Mouse (Mus musculus): ENCODE results near the gene Ess2.
"Not testable (repeated sequence)": the region's sequence is repeated elsewhere in the genome, so short reads cannot be mapped to it uniquely, and the experiment has no call there.

The Ess2 gene

DNA sequence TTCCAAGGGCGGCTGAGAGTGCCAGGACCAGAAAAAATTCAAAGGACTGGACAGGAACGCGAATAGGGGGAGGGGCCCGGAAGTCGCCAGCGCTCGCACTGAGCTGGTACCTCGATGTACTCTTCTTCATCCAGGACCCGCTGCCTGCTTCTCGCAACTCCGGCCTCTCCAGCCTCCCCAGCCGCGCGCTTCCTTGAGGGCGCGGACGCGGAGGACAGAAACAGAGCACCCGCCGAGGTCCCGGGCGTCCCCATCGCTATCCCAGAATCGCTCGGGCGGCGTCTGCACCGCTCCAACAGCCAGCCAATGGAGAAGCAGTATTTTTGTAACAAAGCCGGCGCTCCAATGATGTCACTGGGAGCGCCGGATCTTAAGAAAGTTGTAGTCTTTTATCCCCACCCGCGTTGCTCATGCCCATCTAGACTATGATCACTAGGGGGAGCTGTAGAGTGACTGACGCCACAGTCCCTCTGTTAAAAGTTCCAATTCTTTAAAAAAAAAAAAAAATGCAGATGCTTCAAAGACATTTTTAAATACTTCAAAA is at the start of gene Ess2:
Gene Ess2 (minus strand): TSS at position 297 of the 544 bp plus-strand sequence.
- peak; percentile 93 for DNase-seq

DNA sequence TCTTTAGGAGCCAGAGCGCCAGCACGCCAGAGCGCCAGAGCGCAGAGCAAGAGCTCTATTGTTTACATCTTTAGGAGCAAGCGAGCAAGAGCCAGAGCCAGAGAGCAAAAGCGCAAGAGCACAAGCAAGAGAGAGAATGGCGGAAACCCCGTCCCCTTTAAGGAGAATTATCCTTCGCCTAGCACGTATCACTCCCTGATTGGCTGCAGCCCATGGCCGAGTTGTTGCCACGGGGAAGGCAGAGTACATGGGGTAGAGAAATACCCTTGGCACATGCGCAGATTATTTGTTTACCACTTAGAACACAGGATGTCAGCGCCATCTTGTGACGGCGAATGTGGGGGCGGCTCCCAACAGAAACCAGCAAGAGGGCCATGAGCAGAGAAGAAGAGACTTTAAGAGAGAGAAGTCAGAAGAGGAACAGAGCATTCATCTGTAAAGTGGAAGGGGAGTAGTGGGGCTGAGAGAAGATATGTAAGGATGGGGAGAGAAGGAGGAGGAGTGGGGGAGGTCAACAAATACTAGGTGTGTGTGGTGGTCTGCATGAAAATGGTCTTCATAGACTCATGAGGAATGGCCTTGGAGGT is 45.0 kb upstream of the Ess2 start:
- not testable (repeated sequence) for DNase-seq

DNA sequence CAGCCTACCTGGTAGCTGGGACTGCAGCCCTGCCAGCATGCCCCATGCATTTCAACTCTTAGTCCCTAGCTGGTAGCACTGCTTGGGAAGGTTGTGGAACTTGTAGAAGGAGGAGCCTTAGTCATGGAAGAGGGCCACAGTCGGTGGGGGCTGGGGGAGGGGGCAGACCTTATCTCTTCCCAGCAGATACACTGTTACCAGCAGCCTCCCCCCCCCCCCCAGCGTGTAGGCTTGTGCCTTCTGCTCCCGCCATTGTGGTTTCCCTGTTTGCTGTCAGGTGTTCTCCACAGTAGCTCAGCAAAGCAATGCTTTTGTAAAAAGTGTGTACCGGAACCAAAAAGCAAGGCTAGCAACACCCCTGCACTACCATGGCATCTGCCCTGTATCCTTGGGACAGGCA is 40.5 kb upstream of the Ess2 start:
- no peak for DNase-seq

DNA sequence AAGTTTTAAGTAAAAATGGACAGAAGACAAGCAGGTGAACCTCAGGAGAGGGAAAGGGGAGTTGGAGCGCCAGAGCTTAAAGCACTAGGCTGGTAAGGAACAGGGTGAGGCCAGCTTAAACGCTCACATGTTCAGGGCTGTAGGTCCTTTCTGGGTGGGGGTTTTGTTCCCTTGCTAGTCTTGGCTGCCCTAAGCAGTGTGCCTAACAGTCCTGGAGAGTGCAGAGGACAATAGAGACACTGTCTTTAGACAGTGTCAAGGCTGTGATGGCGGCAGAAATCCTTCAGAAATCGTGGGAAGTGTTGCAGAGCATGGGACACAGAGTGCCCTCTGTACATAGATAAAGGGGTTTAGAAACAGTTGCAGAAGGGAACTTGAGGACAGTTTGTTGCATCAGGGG is 38.9 kb upstream of the Ess2 start:
- DNase-seq, result no peak

DNA sequence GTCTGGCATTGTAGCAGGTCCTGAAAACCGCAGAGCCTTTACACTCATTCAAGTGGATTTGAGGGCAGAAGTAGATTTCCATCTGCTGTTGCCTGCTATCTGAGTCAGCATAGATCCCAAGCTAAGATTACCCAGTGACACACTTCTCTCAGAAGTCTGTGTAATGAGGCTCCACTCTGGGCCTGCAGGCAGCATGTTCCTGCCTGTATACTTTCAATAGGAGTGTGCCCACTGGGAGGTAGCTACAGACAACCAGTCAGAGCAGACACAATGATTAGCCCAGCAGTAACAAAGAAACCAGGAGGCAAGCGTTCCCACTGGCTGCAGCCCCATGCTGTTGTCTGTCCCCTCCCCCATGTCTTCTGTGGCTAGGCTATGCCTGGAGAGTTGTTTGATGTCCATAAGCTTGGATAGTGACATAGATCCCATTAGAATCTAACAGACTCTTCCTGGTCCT is 38.3 kb upstream of the Ess2 start:
- DNase-seq, result no peak

DNA sequence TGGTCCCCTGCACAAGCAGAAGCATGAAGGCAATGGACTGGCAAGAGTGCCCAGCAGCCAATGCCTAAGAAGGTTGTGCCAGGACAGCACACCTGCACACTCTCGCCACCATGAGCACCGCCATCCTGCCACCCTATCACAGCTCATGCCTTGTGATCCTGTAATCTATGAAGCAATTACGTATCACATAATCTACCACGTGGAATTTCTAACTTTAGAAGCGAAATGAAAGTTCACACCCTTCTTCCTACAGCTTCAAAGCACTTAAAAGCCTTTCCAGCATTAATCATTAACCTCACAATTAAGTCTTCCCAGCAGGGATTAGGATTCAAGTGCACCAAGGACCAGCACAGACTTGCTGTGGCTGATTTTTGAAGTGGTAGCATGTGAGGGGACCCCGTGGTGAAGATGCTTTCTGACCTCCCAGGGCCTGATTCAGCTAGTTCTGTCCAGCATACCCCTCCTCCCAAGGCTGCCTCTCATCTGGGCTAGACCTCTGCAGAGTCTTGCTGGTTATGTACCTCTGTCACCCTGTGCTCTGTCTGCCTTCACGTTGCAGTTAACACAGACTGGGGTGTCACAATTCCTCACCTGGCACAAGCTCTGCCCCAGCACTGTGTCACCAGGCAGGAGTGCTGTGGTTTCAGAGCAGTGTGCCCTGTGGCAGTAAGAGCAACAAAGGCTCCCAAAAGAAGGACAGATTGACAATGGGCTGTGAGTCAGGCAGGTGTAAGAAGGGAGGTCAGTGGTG is 34.1 kb upstream of the Ess2 start:
- DNase-seq, result no peak

DNA sequence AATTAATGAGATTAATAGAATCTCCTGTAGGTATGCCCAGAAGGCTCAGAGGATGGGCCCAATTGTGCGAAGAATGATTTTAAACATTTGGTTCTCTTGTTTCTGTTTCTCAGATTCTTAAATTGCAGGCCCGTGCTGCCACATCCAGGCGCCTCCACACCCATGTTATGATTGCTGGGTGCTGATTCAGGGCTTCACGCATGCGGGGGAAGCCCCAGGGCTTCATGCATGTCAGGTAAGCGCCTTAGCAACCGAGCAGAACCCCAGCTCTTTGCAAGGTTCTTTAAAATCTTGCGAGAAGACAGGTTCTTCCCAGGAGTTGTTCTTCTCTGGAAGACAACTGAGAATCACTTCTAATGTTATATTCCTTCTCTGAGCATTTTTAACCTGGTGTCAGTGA is 32.3 kb upstream of the Ess2 start:
- DNase-seq, result no peak

DNA sequence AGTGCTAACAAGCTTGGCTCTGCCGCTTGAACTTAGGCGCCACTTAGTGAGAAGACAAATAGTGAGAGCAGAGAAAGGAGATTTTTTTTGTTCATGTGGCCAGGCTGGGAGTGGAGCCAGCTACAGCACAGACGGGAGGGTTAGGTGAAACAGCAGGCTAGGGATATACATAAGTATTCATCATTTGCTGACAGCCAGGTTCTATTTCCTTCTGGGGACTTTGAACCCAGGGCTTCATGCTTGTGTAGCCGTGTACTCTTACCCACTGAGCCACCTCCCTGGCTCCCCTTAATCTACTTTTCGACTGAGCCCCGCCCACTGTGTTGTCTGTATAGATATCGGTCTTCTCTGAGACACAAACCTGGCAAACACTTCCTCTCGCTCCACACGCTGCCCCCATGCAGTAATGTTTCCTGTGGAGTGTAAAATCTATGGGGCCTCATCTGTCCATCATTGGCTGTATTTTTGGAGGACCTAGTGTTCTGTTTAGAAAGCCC is 28.2 kb upstream of the Ess2 start:
- no peak for DNase-seq

DNA sequence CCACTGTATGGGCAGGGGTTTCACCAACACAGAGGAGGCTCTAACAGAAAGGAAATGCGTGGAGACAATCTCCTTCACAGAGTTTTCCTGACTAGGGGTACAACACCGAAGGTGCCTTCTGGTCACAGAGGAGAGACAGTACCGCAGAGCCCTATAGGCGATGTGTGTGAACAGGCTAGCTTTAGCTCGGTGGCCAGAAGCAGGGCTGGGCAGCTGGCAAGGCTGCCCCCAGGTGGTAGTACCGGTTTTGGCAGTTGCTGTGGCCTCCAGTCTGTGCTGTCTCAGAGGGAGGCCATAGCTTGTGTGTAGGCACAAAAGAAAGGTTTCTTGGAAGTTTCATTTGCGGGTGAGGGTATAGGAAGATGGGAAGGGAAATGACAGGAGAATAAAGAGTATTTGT is 27.7 kb upstream of the Ess2 start:
- DNase-seq, result peak; percentile 58

DNA sequence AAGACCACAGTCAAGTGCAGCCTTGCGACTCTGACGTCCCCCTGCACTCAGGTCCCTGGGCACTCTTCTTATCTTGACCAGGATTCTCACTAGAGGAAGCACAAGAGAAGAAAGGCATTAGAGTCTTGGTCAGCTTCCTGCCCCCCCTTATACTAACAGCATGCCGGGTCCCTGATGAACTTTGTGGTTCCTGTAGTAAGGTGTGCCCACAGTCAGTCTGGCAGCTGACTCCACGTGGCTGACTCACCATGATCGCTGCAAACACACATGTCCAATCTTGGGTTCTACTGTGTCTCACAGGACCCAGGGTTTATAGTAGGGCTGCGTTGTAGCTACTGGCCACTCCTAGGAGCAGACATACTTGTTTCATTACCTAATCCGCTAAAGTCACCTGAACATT is 27.0 kb upstream of the Ess2 start:
- DNase-seq, result no peak

DNA sequence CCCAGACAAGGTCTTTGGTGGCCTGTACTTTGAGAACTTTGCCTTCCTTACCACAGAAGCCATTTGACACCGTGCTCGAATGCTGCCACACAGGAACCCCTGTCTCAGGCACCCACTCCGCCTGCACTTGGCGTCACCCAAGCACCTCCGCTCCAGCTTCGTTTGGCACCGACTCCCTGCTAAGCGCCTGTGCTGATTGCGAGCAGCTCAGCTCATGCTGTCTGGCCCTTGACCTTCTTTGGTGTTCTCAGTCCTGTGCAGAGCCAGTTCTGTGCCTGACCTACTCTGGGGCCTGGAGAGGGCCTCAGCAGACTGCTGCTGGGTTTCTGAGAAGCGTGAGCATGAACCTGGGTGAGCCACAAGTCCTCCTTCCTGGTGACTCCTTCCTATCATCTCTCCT is 25.6 kb upstream of the Ess2 start:
- DNase-seq, result no peak

DNA sequence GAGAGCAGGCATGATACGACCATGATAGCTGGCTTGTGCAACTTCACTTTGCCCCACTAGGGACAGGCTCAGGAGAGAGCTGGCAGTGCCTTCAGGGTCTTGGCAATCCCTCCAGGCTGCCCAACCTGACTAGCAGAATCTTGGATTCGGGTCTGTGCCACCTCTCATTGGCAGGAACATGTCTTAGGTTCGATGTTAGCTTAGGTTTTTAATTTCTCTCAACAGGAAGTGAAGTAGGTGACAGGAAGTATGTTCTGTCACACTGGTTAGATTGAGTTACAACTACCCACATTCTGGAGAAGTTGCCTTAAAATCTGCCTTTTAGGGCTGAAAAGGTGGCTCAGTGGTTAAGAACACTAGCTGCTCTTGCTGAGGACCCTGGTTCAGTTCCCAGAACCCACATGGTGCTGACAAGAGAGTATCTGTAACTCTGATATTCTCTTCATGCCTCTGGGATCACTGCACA is 23.3 kb upstream of the Ess2 start:
- DNase-seq, result no peak

DNA sequence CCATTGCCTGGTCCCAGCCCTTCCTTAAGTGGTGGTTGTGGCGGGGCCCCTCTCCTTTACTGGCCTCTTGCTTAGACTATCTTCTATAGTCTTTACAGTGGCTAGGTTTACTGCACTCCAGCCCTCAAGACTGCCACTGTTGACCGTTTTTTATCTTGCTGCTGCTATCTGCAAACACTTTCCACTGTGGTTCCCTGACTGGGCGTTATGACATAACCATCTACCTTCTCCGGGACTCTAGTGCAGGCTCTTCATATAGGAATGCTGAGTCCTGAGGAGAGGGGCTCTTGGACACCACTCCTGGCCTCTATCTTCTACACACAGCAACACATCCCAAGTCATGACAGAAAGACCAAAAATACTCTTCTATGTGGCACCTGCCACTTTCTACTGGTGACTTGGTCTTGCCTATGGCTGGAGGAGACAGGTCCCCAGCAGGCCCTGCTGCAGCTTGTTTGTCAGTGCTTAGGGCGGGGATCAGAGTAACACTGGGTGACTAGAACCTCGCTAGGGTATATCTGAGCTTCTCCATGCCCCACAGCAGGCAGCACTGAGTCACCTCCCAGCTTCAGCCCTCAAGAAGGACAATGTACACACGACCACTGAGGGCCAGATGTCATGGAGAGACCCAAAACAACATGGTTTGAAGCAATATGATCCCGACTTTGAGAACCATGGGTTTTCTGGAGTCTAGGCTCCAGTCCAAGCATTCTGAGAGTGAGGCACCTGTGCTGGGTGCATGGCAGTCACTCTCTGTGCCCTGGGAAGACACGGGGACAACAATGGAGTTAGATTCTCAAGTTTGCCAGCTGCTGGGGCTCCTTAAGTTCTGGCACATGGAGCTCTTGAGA is 22.7 kb upstream of the Ess2 start:
- DNase-seq, result no peak

DNA sequence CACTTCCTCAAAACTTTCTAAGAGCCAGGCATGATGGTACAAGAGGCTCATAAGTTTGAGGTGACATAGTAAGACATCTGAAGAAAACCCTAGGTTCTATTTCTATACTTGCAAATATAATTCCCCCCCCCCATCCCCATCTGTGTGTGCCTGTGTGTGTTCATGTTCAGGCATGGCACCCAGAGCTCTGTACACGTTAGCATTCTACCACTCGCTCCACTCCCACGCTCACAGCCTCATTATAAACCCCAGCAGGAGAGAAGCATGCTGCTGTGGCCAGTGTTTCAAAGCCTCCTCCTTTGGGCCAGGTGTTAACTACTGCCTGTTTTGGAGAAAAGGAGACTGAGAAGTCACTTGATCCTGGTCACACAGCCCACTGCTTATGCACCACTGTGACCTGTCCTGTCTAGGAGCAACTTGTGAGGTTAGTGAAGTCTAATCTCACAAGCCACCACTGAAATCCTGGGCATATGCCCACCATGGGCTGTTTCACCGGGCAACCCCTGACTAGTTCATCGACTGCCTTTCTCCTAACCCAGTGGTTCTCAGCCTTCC is 20.8 kb upstream of the Ess2 start:
- DNase-seq, result no peak

DNA sequence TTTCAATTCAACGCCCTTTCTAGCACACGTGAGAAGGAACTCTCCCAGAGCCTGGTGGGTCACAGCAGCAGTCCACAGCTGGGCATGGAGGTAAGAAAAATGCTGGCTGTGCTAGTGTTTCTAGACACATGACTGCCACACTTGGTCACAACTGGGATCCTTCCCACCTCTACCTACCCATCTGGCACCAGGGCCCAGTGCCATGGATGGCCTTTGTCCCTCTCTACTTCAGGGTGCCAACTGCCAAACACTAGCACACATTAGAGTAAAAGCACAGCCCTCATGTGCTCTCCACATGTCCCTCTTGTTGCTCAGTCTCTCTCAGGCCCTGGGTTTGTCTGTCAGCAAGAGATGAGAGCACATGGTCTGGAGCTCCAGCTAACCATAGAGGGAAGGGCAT is 18.5 kb upstream of the Ess2 start:
- DNase-seq, result no peak

DNA sequence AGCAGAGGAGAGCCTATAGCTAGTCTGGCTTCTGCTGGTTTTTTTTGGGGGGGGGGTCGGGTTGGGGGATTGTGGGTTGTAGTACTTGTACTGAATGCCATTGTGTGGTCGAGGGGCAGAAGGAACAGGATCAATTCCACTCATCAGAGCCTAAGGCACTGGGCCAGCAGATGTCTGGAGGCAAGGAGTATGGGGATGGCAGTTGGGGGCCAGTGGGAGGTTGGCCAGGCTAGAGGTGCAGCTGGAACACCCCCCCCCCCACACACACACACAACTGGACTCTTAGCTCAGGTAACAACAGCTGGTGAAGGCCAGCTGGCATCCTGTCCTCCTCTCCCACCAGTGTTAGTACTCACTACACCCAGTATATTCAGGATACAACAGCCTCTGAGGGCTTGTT is 18.1 kb upstream of the Ess2 start:
- no peak for DNase-seq

DNA sequence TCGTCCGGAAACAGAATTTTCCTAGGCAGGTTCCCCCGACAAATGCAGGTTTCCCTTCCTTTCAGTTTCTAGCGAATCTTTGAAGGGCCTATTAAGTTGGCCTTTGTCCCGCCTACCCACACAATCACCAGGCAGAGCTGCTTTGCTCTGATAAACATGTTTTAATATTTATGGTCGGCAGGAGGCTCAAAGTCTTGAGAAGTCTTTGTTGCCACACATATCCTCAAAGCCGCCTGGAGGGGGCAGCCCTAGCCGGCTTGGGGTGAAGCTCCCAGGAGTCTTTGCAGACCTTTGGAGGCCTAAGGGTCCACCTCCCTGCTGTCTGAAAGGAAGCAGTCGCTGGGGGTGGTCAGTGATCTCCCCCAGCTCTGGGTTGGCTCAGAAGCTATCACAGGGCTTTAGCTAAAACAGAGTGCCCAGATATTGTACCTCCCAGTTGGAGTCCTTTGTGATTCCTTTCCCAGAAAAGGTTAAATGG is 17.5 kb upstream of the Ess2 start:
- DNase-seq, result no peak

DNA sequence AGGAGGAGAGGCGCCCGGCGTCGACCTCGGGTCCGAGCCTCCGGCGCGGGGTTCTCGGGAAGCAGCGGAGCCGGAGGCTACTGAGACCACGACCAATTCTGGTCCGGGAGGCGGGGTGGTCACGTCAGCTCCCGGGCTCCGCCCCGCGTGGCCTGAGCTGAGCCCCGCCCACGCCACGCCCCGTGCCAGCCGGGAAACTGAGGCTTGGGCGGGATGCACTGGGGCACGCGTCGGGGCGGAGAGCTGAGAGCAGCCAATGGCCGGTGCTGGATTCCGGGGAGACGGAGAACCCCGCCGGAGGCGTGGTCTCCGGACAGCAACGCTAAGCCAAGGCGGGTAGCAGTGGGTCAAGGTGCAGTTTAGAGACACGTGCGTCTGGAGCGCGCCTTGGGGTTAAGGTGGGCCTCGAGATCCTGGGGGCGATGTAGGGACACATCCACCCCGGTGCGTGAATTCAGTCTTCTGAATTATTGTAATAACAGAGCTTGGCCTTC is 17.0 kb upstream of the Ess2 start, which contains the start of gene Slc25a1:
Gene Slc25a1 (minus strand): TSS at position 133 of the 494 bp plus-strand sequence.
- DNase-seq, result peak; percentile 83

DNA sequence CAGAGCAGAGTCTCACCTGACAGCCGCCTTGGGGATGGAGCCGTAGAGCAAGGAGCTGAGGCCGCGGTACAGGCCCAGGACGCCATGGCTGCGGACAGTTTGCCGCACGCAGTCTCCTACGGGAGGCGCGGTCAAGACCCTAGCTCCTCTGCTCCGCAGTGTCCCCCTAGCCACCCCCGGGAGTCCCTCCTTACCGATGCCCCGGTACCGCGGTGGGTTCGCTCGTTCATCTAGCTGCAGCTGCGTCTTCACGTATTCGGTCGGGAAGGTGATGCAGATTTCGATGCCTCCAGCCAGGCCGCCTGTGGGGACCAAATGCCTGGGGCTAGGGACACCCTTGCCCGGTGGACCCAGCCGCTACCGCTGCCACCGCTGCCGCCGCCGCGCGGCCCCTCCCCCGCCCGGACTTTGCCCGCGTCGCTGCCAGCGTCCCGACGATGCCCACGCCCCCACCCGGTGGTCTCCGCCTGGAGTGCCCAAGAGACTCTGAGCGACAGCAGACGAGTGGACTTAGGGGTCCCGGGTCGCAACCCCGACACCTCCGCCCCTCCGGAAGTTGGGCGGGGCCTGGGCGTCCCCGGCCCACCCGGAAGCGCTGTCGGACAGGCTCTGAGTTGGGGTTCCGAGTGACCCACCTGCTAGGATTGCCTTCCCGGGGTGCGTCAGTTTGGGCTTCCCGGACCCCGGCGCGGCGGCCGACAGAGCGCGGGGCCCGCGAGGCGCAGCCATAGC is 16.4 kb upstream of the Ess2 start:
- peak; percentile 54 for DNase-seq

DNA sequence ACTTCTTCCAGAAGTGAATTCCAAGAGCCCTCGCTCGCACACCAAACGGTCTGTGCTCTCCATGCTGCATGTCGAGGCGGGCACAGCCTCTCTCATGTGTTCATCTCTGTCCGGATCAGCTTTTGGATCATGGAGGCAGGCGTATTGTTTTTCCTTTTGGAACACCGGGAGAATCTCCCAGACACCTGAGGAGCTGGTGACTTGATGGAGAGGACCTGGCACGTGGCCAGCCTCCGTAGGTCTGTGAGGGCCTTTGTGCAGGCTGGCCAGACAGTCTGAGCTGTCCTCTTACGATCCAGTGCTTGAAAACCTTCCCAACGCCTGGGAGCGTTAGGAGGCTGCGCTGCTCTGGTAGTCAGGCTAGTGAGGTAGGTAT is 11.0 kb upstream of the Ess2 start:
- DNase-seq, result no peak

DNA sequence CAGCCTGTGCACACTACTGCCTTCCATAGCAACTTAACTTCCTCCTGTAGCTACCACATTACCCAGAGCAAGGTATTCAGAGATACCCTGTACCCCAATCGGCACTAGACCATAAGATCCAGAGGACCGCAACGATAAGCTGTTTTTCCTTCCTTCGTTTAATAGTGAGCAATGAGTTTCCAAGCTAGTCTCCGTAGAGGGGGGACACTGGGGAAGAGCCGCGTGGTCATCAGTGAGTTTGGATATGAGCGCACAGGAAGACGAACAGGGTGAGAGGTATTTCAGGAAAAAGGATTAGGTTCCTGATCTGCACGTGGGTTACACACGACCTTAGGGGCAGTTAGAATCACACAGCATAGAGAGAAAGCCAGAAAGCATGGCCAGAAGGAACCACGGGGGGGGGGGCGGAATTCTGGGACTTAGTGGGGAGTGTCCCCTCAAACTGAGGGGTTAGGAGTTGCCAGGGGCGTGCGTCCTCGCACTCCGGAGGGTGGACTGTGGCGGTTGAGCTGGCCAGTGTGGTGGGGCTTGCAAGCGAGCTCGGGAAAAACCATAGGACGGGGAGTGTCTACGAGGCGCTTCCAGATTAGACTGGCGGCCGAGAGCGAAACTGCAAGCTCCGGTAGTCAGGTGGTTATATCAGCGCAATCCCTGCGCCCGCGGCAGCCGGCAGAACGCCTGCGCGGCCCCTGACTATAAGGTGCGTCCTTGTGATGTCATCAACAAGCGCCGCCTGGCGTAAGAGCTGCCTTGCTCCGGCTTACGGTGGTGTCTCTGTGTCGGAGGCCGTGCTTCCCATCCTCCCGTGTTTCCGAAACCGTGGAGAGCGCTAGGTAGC is 10.4 kb upstream of the Ess2 start:
- peak; percentile 95 for DNase-seq

All from right cerebral cortex, postnatal 25 days (tissue).